Mouse (Mus musculus) splenic B cell, adult 2 months (primary cell): ENCODE measurements around the gene 3830406C13Rik.

ENCODE experiments used
- DNase-seq: peaks from one replicate; pipeline ENCODE4 v3.0.0-alpha.2; 2011; ENCODE audit warnings: low read depth, low spot score
- H3K27me3 ChIP-seq: 2 replicates; pipeline ENCODE4 v1.6.1; 2012; ENCODE audit warnings: mild to moderate bottlenecking, low read length, moderate library complexity, mixed read lengths; ENCODE audit not compliant: control insufficient read depth, poor library complexity, insufficient read depth, severe bottlenecking
- H3K36me3 ChIP-seq: 2 replicates; pipeline ENCODE4 v1.6.1; 2012; ENCODE audit warnings: mild to moderate bottlenecking, low read length, moderate library complexity, mixed read lengths; ENCODE audit not compliant: control insufficient read depth, poor library complexity, insufficient read depth, severe bottlenecking

Gene 3830406C13Rik

GRCm38 (mm10) chr14:12337998-12338809 lies 54.2 kb downstream of the 3830406C13Rik start:
- 0 out of 2 replicates have a peak, but pooled peaks cover 2% of the 10 kb centered on the region for H3K27me3 ChIP-seq
- no peaks in the 10 kb centered on the region for H3K36me3 ChIP-seq
- no peak for DNase-seq

- 0 out of 2 replicates have a peak, but pooled peaks cover 2% of the 10 kb centered on the region for H3K27me3 ChIP-seq
- DNase-seq: no peak
Measured at GRCm38 (mm10) chr14:12338811-12339565, 55.0 kb downstream of the 3830406C13Rik start.

GRCm38 (mm10) chr14:12340238-12341074 lies 56.5 kb downstream of the 3830406C13Rik start:
- Histone ChIP-seq H3K27me3 (0 out of 2 replicates have a peak, but pooled peaks cover 2% of the 10 kb centered on the region), H3K36me3 (no peaks in the 10 kb centered on the region)
- no peak for DNase-seq

More at GRCm38 (mm10) chr14:12338811-12339565, 55.0 kb downstream of the 3830406C13Rik start:
- no peaks in the 10 kb centered on the region for H3K36me3 ChIP-seq

GRCm38 (mm10) chr14:12341075-12341788 lies 57.3 kb downstream of the 3830406C13Rik start:
- 0 out of 2 replicates have a peak, but pooled peaks cover 2% of the 10 kb centered on the region for H3K27me3 ChIP-seq
- DNase-seq: no peak
- no peaks in the 10 kb centered on the region for H3K36me3 ChIP-seq

GRCm38 (mm10) chr14:12341789-12342457 lies 58.0 kb downstream of the 3830406C13Rik start:
- 0 out of 2 replicates have a peak, but pooled peaks cover 2% of the 10 kb centered on the region for H3K27me3 ChIP-seq
- H3K36me3 ChIP-seq: no peaks in the 10 kb centered on the region
- no peak for DNase-seq

GRCm38 (mm10) chr14:12342458-12343131 lies 58.6 kb downstream of the 3830406C13Rik start:
- 0 out of 2 replicates have a peak, but pooled peaks cover 2% of the 10 kb centered on the region for H3K27me3 ChIP-seq
- H3K36me3 ChIP-seq: no peaks in the 10 kb centered on the region
- no peak for DNase-seq

- no peak for DNase-seq
- H3K27me3 ChIP-seq: 0 out of 2 replicates have a peak, but pooled peaks cover 2% of the 10 kb centered on the region
- no peaks in the 10 kb centered on the region for H3K36me3 ChIP-seq
Measured at GRCm38 (mm10) chr14:12343451-12343941, 59.5 kb downstream of the 3830406C13Rik start.

GRCm38 (mm10) chr14:12344061-12344745 lies 60.2 kb downstream of the 3830406C13Rik start:
- DNase-seq: no peak
- no peaks in the 10 kb centered on the region for H3K36me3 ChIP-seq

GRCm38 (mm10) chr14:12344746-12345240 lies 60.8 kb downstream of the 3830406C13Rik start:
- DNase-seq: no peak
- H3K27me3 ChIP-seq: 0 out of 2 replicates have a peak, but pooled peaks cover 2% of the 10 kb centered on the region
- H3K36me3 ChIP-seq: no peaks in the 10 kb centered on the region

More at GRCm38 (mm10) chr14:12344061-12344745, 60.2 kb downstream of the 3830406C13Rik start:
- H3K27me3 ChIP-seq: 0 out of 2 replicates have a peak, but pooled peaks cover 2% of the 10 kb centered on the region

- H3K36me3 ChIP-seq: no peaks in the 10 kb centered on the region
- DNase-seq: no peak
Measured at GRCm38 (mm10) chr14:12345241-12345921, 61.4 kb downstream of the 3830406C13Rik start.

GRCm38 (mm10) chr14:12346011-12346864 lies 62.3 kb downstream of the 3830406C13Rik start:
- 0 out of 2 replicates have a peak, but pooled peaks cover 2% of the 10 kb centered on the region for H3K27me3 ChIP-seq
- no peaks in the 10 kb centered on the region for H3K36me3 ChIP-seq
- no peak for DNase-seq

More at GRCm38 (mm10) chr14:12345241-12345921, 61.4 kb downstream of the 3830406C13Rik start:
- H3K27me3 ChIP-seq: 0 out of 2 replicates have a peak, but pooled peaks cover 2% of the 10 kb centered on the region
